Mouse (Mus musculus) stomach, postnatal 0 days (tissue): ENCODE results near the gene Cmas.

Experiments used
- CTCF ChIP-seq: IDR thresholded peaks from 2 replicates; pipeline ENCODE4 v1.5.1; 2016; ENCODE audit warnings: antibody characterized with exemption, low read depth, mild to moderate bottlenecking, moderate library complexity
- EP300 ChIP-seq: optimal IDR thresholded peaks from 2 replicates; pipeline ENCODE3; 2016; ENCODE audit warnings: antibody characterized with exemption

GRCm38 (mm10) chr6:142793468-142793867 lies 37.0 kb downstream of the Cmas start:
- TF ChIP-seq CTCF: no peak
- TF ChIP-seq EP300: no peak
